Mouse (Mus musculus) limb, embryonic 14.5 days (tissue): Measurements from ENCODE around the gene Blnk. TPM values are rescaled to one million over a fixed set of nuclear protein-coding genes. Genes with fewer than 3 reads are reported as not detected.

ENCODE experiments used
- ATAC-seq: fragments of 200-750 bp; cut with Nextera tagmentation; 2 replicates; pipeline ENCODE4 v1.8.0; 2017; ENCODE audit warnings: low read depth, moderate number of reproducible peaks, moderate TSS enrichment; ENCODE audit not compliant: low FRiP score
- DNase-seq: peaks from one replicate; pipeline ENCODE4 v3.0.0-alpha.2; 2015; ENCODE audit warnings: low spot score
- H3K27ac ChIP-seq: fragments of 300-500 bp; sonication (generic); replicated peaks from 2 replicates; pipeline ENCODE4 v1.5.1; 2014; ENCODE audit warnings: low read depth, mild to moderate bottlenecking, low read length, moderate library complexity, mixed read lengths
- H3K27me3 ChIP-seq: fragments of 300-500 bp; sonication (generic); 2 replicates; pipeline ENCODE4 v1.6.1; 2014; ENCODE audit warnings: low read length, mixed read lengths; ENCODE audit not compliant: control insufficient read depth, insufficient read depth
- H3K36me3 ChIP-seq: fragments of 300-500 bp; sonication (generic); 2 replicates; pipeline ENCODE4 v1.6.1; 2014; ENCODE audit warnings: mild to moderate bottlenecking, low read length, moderate library complexity, mixed read lengths; ENCODE audit not compliant: control insufficient read depth, insufficient read depth
- H3K4me1 ChIP-seq: fragments of 300-500 bp; sonication (generic); 2 replicates; pipeline ENCODE4 v1.6.1; 2014; ENCODE audit warnings: antibody characterized with exemption, low read length, mixed read lengths; ENCODE audit not compliant: control insufficient read depth, insufficient read depth
- H3K4me2 ChIP-seq: fragments of 300-500 bp; sonication (generic); replicated peaks from 2 replicates; pipeline ENCODE4 v1.6.1; 2014; ENCODE audit warnings: low read depth, mild to moderate bottlenecking, low read length, moderate library complexity; ENCODE audit not compliant: severe bottlenecking
- H3K4me3 ChIP-seq: fragments of 300-500 bp; sonication (generic); replicated peaks from 2 replicates; pipeline ENCODE4 v1.5.1; 2014; ENCODE audit warnings: low read length
- H3K9ac ChIP-seq: fragments of 300-500 bp; sonication (generic); 2 replicates; pipeline ENCODE4 v1.6.1; 2014; ENCODE audit warnings: mild to moderate bottlenecking, low read depth, low read length, moderate library complexity; ENCODE audit not compliant: severe bottlenecking
- H3K9me3 ChIP-seq: fragments of 300-500 bp; sonication (generic); 2 replicates; pipeline ENCODE4 v1.6.1; 2016; ENCODE audit warnings: low read length; ENCODE audit not compliant: control insufficient read depth
- POLR2A ChIP-seq: fragments of 200-500 bp; IDR thresholded peaks from 2 replicates; pipeline ENCODE4 v1.8.0; 2012; ENCODE audit warnings: inconsistent platforms, mild to moderate bottlenecking, moderate library complexity, borderline replicate concordance; ENCODE audit not compliant: insufficient read depth, insufficient read length; ENCODE audit errors: extremely low read depth
- WGBS: fragments of 180-500 bp; shearing (Covaris S2); extraction: QIAGEN DNeasy Blood & Tissue Kit; methylation state at CpG from one replicate; pipeline ENCODE4 v1.1.7; 2014; 5-methylcytosine and 5-hydroxymethylcytosine counted together
- microRNA-seq: library from miRNA; unstranded; fragments of <30 nt; microRNA quantifications from one replicate; pipeline ENCODE4, GENCODE M21; 2016
- polyA plus RNA-seq, 2 experiments: library from polyadenylated mRNA; depleted of rRNA in 1 of 2; stranded (reverse) in 1 of 2; unstranded in 1 of 2; fragments of >200 nt; fragmentation: Nextera tagmentation in 1 of 2; extraction: Ambion mirVana in 1 of 2; gene quantifications; 2 replicates each; pipeline versions ENCODE4 v1.2.1 to v1.2.3; 2012 to 2014

Blnk gene
- polyA plus RNA-seq, 2 experiments, result 0.72 to 1.6 TPM

GRCm38 (mm10) chr19:40894519-40895392 is 99.6 kb downstream of the Blnk start, which contains the start of gene Zfp518a:
Zfp518a (plus strand) TSS chr19:40894705.
- peak within 1 kb of the TSS; percentile 82 for H3K9ac ChIP-seq
- peaks cover 11% of the 10 kb centered on the region; the same call in 1 of the 2 replicates for H3K9me3 ChIP-seq
- H3K4me1 ChIP-seq, result no peaks in the 10 kb centered on the region
- ATAC-seq, result peak; percentile 91
- peak within 1 kb of the TSS; percentile 97 for H3K27ac ChIP-seq
- peak within 1 kb of the TSS; percentile 74 for H3K4me3 ChIP-seq
- peak; percentile 46; the same call in 1 of the 2 replicates for TF ChIP-seq POLR2A
- 0 out of 2 replicates have a peak, but pooled peaks cover 3% of the 10 kb centered on the region for H3K27me3 ChIP-seq
- H3K4me2 ChIP-seq, result peak within 1 kb of the TSS; percentile 68
- under 1% methylated on average over 76 of the region's 89 CpGs for WGBS
- H3K36me3 ChIP-seq, result 0 out of 2 replicates have a peak, but pooled peaks cover 9% of the 10 kb centered on the region
- peak; percentile 90 for DNase-seq

GRCm38 (mm10) chr19:40894071-40894506 is 100.2 kb downstream of the Blnk start:
- H3K27ac ChIP-seq, result peak overlapping the region; percentile 97
- H3K4me3 ChIP-seq, result peak overlapping the region; percentile 74
- 49% methylated on average over 21 of the region's 21 CpGs for WGBS
- H3K4me1 ChIP-seq, result no peaks in the 10 kb centered on the region
- DNase-seq, result no peak
- peak; percentile 67 for ATAC-seq
- no peak for TF ChIP-seq POLR2A
- 0 out of 2 replicates have a peak, but pooled peaks cover 6% of the 10 kb centered on the region for H3K36me3 ChIP-seq
- H3K9ac ChIP-seq, result peak overlapping the region; percentile 82
- 0 out of 2 replicates have a peak, but pooled peaks cover 3% of the 10 kb centered on the region for H3K27me3 ChIP-seq
- H3K9me3 ChIP-seq, result peaks cover 11% of the 10 kb centered on the region; the same call in 1 of the 2 replicates
- peak overlapping the region; percentile 68 for H3K4me2 ChIP-seq

GRCm38 (mm10) chr19:40888887-40889286 is 105.4 kb downstream of the Blnk start:
- Histone ChIP-seq H3K27me3 (peaks cover 15% of the 10 kb centered on the region; the same call in 1 of the 2 replicates), H3K4me3 (no peak overlapping the region), H3K27ac (no peak overlapping the region), H3K4me1 (no peaks in the 10 kb centered on the region), H3K4me2 (no peak overlapping the region), H3K36me3 (no peaks in the 10 kb centered on the region), H3K9me3 (peaks cover 7% of the 10 kb centered on the region; the same call in 1 of the 2 replicates), H3K9ac (no peak overlapping the region)
- no peak for ATAC-seq
- DNase-seq, result no peak
- WGBS, result 89% methylated on average over 1 of the region's 1 CpGs
- TF ChIP-seq POLR2A, result no peak

GRCm38 (mm10) chr19:40881700-40882099 is 112.6 kb downstream of the Blnk start:
- WGBS, result 92% methylated on average over 4 of the region's 4 CpGs
- Histone ChIP-seq H3K9me3 (no peaks in the 10 kb centered on the region), H3K4me1 (no peaks in the 10 kb centered on the region), H3K27ac (no peak overlapping the region), H3K4me3 (no peak overlapping the region), H3K27me3 (peaks cover 15% of the 10 kb centered on the region; the same call in 1 of the 2 replicates), H3K9ac (no peak overlapping the region), H3K36me3 (no peaks in the 10 kb centered on the region), H3K4me2 (no peak overlapping the region)
- no peak for TF ChIP-seq POLR2A
- DNase-seq (no peak), ATAC-seq (no peak)

Small RNAs within 50 kb of the gene (microRNA-seq; reads per million reads assigned to microRNA genes)
- gene Mir8092, result not detected

Other genes with a start within 250 kb of the Blnk start
- gene Cc2d2b, start 245.8 kb downstream of the Blnk start, polyA plus RNA-seq (2012; rRNA removed), result 0.04 and 0.05 TPM in 2 replicates
- gene Cc2d2b, start 245.8 kb downstream of the Blnk start, polyA plus RNA-seq (2014; fragmentation: Nextera tagmentation; extraction: Ambion mirVana), result 0.22 and 0.55 TPM in 2 replicates
- 12.3 and 14.0 TPM in 2 replicates for gene Ccnj, start 163.3 kb downstream of the Blnk start, polyA plus RNA-seq (2012; rRNA removed)
- gene Ccnj, start 163.3 kb downstream of the Blnk start, polyA plus RNA-seq (2014; fragmentation: Nextera tagmentation; extraction: Ambion mirVana), result 9.8 and 10.2 TPM in 2 replicates
- gene Zfp518a, start 99.8 kb downstream of the Blnk start, polyA plus RNA-seq (2012; rRNA removed), result 8.0 and 8.5 TPM in 2 replicates
- gene Zfp518a, start 99.8 kb downstream of the Blnk start, polyA plus RNA-seq (2014; fragmentation: Nextera tagmentation; extraction: Ambion mirVana), result 13.7 and 15.0 TPM in 2 replicates
- not detected in 2 replicates for gene Dntt, start 34.7 kb upstream of the Blnk start, polyA plus RNA-seq (2012; rRNA removed)
- gene Dntt, start 34.7 kb upstream of the Blnk start, polyA plus RNA-seq (2014; fragmentation: Nextera tagmentation; extraction: Ambion mirVana), result not detected in 2 replicates
- not detected in 2 replicates for gene Opalin, start 82.6 kb upstream of the Blnk start, polyA plus RNA-seq (2012; rRNA removed)
- gene Opalin, start 82.6 kb upstream of the Blnk start, polyA plus RNA-seq (2014; fragmentation: Nextera tagmentation; extraction: Ambion mirVana), result not detected in 2 replicates
- gene Tll2, start 212.3 kb upstream of the Blnk start, polyA plus RNA-seq (2012; rRNA removed), result 1.7 and 1.9 TPM in 2 replicates
- 0.61 and 1.0 TPM in 2 replicates for gene Tll2, start 212.3 kb upstream of the Blnk start, polyA plus RNA-seq (2014; fragmentation: Nextera tagmentation; extraction: Ambion mirVana)